Mouse (Mus musculus): ENCODE results near the gene Gm17018.

DNA sequence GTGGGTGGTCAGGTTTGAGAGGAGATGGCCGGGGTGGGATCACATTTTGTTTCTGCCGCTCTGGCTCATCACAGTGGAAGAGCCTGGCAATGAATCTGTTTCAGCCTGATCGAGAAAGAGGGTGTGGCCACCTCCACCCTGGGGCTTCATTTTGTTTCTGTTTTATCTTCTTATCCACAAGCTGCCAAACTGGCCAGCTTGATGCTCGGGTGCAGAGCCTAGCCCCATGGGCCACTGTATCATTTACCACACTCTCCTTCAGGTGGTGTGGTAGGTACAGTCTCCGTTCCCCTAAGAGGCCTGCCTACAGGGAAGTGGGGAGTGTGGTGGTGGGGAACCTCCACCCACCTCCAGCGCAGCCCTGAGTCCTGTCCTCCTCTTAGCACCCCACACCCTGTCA, 12.6 kb downstream of the Gm17018 start:
- TF ChIP-seq CTCF (IDR thresholded peaks at IDR 0.05; ENCODE audit: insufficient read depth, low read depth, low read length) (no peak), POLR2A (IDR thresholded peaks at IDR 0.05; ENCODE audit: insufficient read depth, low read depth, low read length) (no peak)
